Mouse (Mus musculus) limb, embryonic 15.5 days (tissue): ENCODE results near the gene AF067063. TPM values are rescaled to one million over a fixed set of nuclear protein-coding genes. Genes with fewer than 3 reads are reported as not detected.
"Not testable (repeated sequence)": the region's sequence is repeated elsewhere in the genome, so short reads cannot be mapped to it uniquely, and the experiment has no call there.

ENCODE experiments used
- ATAC-seq: fragments of 200-750 bp; cut with Nextera tagmentation; 2 replicates; pipeline ENCODE4 v1.8.0; 2017; ENCODE audit warnings: low read depth, moderate TSS enrichment; ENCODE audit not compliant: insufficient number of reproducible peaks, low FRiP score, low TSS enrichment
- H3K27ac ChIP-seq: fragments of 300-500 bp; sonication (generic); 2 replicates; pipeline ENCODE4 v1.5.1; 2015; ENCODE audit warnings: moderate library complexity, mild to moderate bottlenecking, inconsistent platforms
- H3K27me3 ChIP-seq: fragments of 300-500 bp; sonication (generic); 2 replicates; pipeline ENCODE4 v1.6.1; 2015; ENCODE audit warnings: inconsistent platforms
- H3K36me3 ChIP-seq: fragments of 300-500 bp; sonication (generic); 2 replicates; pipeline ENCODE4 v1.6.1; 2015; ENCODE audit warnings: inconsistent platforms
- H3K4me1 ChIP-seq: fragments of 300-500 bp; sonication (generic); 2 replicates; pipeline ENCODE4 v1.6.1; 2015; ENCODE audit warnings: inconsistent platforms
- H3K4me2 ChIP-seq: fragments of 300-500 bp; sonication (generic); 2 replicates; pipeline ENCODE4 v1.6.1; 2015; ENCODE audit warnings: mild to moderate bottlenecking, inconsistent platforms
- H3K4me3 ChIP-seq: fragments of 300-500 bp; sonication (generic); 2 replicates; pipeline ENCODE4 v1.5.1; 2015; ENCODE audit warnings: mild to moderate bottlenecking, inconsistent platforms
- H3K9ac ChIP-seq: fragments of 300-500 bp; sonication (generic); 2 replicates; pipeline ENCODE4 v1.6.1; 2015; ENCODE audit warnings: inconsistent platforms
- H3K9me3 ChIP-seq: fragments of 300-500 bp; sonication (generic); 2 replicates; pipeline ENCODE4 v1.6.1; 2016; ENCODE audit warnings: inconsistent platforms
- WGBS: fragments of 180-500 bp; shearing (Covaris S2); methylation state at CpG from one replicate; pipeline ENCODE4 v1.1.7; 2015; 5-methylcytosine and 5-hydroxymethylcytosine counted together
- polyA plus RNA-seq: library from polyadenylated mRNA; unstranded; fragments of >200 nt; fragmentation: Nextera tagmentation; extraction: Ambion mirVana; gene quantifications from 2 replicates; pipeline ENCODE4 v1.2.1, GENCODE M21; 2015

Gene AF067063
- not detected in 2 replicates for polyA plus RNA-seq

DNA sequence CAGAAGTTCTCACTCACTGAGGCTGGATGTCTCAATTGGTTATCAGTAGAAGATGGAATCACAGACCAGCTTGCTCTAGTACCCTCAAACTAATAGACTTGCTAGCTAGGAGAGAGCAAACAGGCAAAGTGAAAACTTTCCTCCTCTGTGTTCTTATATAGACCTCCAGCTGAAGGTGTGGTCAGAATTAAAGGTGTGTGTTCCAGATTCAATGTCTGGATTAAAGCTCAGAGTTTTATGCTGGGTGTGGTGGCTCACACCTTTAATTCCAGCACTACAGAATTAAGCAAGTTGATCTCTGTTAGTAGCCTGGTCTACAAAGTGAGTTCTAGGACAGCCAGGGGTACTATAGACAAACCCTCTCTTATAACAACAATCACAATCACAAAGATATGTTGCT is at the start of gene AF067063:
Gene AF067063 (minus strand): TSS at position 101 of the 400 bp plus-strand sequence.
- not testable (repeated sequence) for H3K27me3 ChIP-seq, H3K9ac ChIP-seq, H3K4me3 ChIP-seq, H3K36me3 ChIP-seq, H3K4me1 ChIP-seq, ATAC-seq, H3K27ac ChIP-seq, H3K9me3 ChIP-seq, H3K4me2 ChIP-seq

DNA sequence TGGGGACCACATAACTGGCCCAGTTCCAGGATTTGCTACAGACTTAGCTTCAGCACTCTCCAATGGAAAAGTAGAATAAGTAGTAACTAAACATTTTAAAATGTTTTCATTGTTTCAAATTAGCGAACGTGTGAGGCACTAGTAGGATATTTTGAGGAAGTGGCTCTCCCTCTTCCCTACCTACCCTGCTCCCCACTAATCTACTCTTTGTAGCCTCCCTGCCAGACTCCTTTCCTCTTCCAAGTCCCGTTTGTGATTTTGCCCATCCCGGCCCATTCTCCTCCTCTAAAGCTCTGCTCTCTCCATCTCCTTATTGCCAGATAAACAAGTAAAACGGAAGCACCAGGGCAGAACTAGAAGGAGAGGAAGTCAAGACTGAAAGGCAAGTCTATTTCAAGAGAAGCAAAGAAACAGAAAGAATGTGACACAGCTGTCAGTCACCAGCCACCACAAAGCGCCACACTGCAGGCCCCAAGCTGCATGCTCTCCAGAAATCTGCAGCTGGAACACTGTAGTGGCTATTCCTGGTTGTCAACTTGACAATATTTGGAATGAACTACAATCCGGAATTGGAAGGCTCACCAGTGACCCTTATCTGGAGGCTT is 34.5 kb upstream of the AF067063 start:
- not testable (repeated sequence) for H3K4me2 ChIP-seq, H3K9me3 ChIP-seq, H3K27ac ChIP-seq, H3K9ac ChIP-seq, H3K4me3 ChIP-seq, ATAC-seq, H3K36me3 ChIP-seq, H3K4me1 ChIP-seq, H3K27me3 ChIP-seq
- WGBS: 79% methylated on average over 6 of the region's 7 CpGs

GRCm38 (mm10) chr13:119862399-119862798 is 32.4 kb upstream of the AF067063 start:
- not testable (repeated sequence) for H3K27me3 ChIP-seq, H3K4me3 ChIP-seq, H3K4me2 ChIP-seq, ATAC-seq, H3K27ac ChIP-seq, H3K36me3 ChIP-seq, H3K4me1 ChIP-seq, H3K9me3 ChIP-seq, H3K9ac ChIP-seq
- WGBS: no CpG with 5 or more reads among the region's 6 CpGs

DNA sequence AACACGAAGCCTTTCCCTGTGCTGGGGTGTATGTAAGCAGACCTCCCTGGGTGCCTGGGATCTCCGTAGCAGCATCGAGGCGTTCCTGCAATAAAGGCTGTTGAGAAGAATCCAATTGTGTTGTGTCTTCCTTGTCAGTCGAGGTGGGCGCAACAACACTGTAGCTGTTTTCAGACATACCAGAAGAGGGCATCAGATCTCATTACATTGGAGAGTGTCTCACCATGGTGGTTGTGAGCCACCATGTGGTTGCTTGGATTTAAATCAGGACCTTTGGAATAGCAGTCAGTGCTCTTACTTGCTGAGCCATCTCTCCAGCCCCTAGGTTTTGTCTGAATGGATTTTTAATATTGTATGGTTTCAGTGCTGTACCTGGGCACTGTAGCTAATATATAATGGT is 10.0 kb upstream of the AF067063 start:
- H3K9ac ChIP-seq, H3K4me1 ChIP-seq, H3K36me3 ChIP-seq, H3K4me3 ChIP-seq, H3K4me2 ChIP-seq, H3K27ac ChIP-seq, H3K9me3 ChIP-seq, ATAC-seq: not testable (repeated sequence)
- 19% methylated on average over 6 of the region's 6 CpGs for WGBS
- peaks cover 11% of the 10 kb centered on the region for H3K27me3 ChIP-seq

DNA sequence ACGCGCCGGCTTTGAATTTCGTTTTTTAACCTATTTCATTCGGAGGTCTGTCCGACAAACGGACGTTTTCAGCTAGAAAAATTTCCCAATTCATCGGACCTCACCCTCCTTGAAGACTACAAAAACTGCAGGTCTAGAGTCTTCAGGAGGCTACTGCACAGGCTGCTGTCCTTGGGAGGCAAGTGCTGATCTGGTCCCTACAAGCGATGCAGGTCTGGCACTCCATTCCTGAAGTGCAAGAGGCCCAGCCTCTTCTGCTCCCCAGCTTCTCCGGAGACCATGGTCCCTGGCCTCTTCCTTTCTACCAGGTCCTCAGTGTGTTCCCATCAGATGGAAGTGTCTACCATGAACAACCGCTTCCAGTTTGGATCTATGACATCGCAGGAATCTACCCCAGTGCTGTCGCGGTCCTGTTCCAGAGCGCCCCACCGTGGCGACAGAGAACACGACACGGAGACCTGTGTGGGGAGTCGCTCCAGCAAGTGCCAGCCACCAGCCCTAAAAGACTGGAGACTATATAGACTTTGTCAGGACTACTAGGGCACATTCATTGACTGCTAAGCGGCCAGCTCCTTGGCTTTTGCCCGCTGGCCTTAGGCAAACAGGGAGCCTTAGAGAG is 7.8 kb upstream of the AF067063 start:
- not testable (repeated sequence) for H3K27ac ChIP-seq, H3K4me3 ChIP-seq, ATAC-seq, H3K9me3 ChIP-seq, H3K9ac ChIP-seq, H3K36me3 ChIP-seq, H3K4me1 ChIP-seq, H3K4me2 ChIP-seq
- peaks cover 11% of the 10 kb centered on the region for H3K27me3 ChIP-seq
- 8% methylated on average over 14 of the region's 23 CpGs for WGBS

- Histone ChIP-seq H3K27me3 (peaks cover 11% of the 10 kb centered on the region), H3K4me2 (peak overlapping the region; percentile 37), H3K4me3 (peak overlapping the region; percentile 19; the same call in 1 of the 2 replicates)
- H3K4me1 ChIP-seq, H3K9ac ChIP-seq, H3K27ac ChIP-seq, H3K9me3 ChIP-seq, ATAC-seq, H3K36me3 ChIP-seq: not testable (repeated sequence)
- 18% methylated on average over 23 of the region's 23 CpGs for WGBS
Measured at GRCm38 (mm10) chr13:119836324-119836811, 6.4 kb upstream of the AF067063 start.

- H3K4me3 ChIP-seq: peak within 1 kb of the TSS; percentile 19; the same call in 1 of the 2 replicates
- not testable (repeated sequence) for H3K9ac ChIP-seq, H3K27ac ChIP-seq, ATAC-seq, H3K9me3 ChIP-seq, H3K4me1 ChIP-seq, H3K36me3 ChIP-seq
- 16% methylated on average over 19 of the region's 25 CpGs for WGBS
- peak within 1 kb of the TSS; percentile 37 for H3K4me2 ChIP-seq
- H3K27me3 ChIP-seq: peaks cover 11% of the 10 kb centered on the region
Measured at GRCm38 (mm10) chr13:119835320-119836056, 5.5 kb upstream of the AF067063 start, which contains the start of gene D13Ertd608e. D13Ertd608e (plus strand) TSS chr13:119836006.

DNA sequence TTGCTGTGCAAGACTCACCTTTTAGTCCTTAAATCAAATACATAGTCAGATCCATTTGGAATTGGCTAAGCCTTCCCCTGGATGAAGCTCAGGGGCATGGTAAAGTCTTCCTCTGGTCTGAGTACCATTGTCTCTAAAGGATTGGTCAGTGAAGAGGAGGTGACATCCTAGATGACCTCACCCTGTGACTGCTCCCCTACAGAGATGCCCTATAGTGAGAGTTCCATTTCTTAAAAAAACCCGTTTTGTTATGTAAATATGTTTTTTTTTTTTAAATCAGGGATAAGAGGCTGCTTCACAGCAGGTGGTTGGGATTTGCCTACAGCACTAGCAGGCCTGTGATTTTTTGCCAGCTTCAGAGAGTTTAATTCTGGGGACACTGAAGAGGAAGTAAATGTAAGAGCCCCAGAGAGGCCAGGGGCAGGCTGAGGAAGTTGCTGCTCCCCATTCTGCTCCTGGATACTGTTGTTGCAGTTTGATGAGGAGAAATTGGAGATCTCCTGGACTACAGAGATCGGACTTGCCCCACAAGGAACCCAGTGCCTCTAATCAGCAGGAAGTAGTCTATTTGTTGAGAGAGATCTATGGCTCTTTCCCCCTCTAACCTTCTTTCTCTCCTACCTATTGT is 12.3 kb downstream of the AF067063 start:
- WGBS: 27% methylated on average over 2 of the region's 2 CpGs
- no peak for ATAC-seq
- H3K4me3 ChIP-seq: no peak overlapping the region

GRCm38 (mm10) chr13:119816798-119817197 is 13.2 kb downstream of the AF067063 start:
- Histone ChIP-seq H3K9me3 (no peaks in the 10 kb centered on the region), H3K4me1 (no peaks in the 10 kb centered on the region), H3K9ac (no peak overlapping the region), H3K27ac (no peak overlapping the region), H3K4me2 (no peak overlapping the region), H3K4me3 (no peak overlapping the region), H3K36me3 (no peaks in the 10 kb centered on the region), H3K27me3 (no peaks in the 10 kb centered on the region)
- 61% methylated on average over 8 of the region's 8 CpGs for WGBS
- ATAC-seq: no peak

More for the DNA sequence above, 12.3 kb downstream of the AF067063 start:
- Histone ChIP-seq H3K9me3 (no peaks in the 10 kb centered on the region), H3K27me3 (no peaks in the 10 kb centered on the region), H3K9ac (no peak overlapping the region), H3K4me1 (no peaks in the 10 kb centered on the region), H3K36me3 (no peaks in the 10 kb centered on the region), H3K27ac (no peak overlapping the region), H3K4me2 (no peak overlapping the region)

- Histone ChIP-seq H3K27ac (no peak overlapping the region), H3K36me3 (no peaks in the 10 kb centered on the region), H3K4me2 (no peak overlapping the region), H3K9ac (no peak overlapping the region), H3K27me3 (no peaks in the 10 kb centered on the region), H3K9me3 (no peaks in the 10 kb centered on the region), H3K4me3 (no peak overlapping the region), H3K4me1 (no peaks in the 10 kb centered on the region)
- no peak for ATAC-seq
- 69% methylated on average over 9 of the region's 9 CpGs for WGBS
Measured at GRCm38 (mm10) chr13:119810031-119810430, 20.0 kb downstream of the AF067063 start.

DNA sequence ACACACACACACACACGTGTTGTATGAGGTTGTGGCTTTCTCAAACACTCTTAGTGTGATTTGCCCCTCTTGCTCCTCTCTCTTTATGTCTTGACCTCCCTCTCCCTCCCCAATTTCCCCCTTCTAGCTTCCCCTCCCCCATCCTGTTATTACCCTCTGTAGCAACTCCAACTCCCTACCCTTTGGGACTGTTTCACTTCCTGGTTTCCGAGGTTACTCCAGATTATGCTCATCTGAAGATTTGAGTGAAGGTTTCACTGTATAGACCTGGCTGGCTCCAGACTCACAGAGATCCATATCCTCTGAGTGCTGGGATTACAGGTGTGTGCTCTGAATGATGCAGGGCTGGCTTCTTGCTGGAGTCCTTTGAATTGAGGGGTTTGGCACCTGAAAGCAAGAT is 21.1 kb downstream of the AF067063 start:
- Histone ChIP-seq H3K9ac (no peak overlapping the region), H3K27me3 (no peaks in the 10 kb centered on the region), H3K4me2 (no peak overlapping the region), H3K4me3 (no peak overlapping the region), H3K4me1 (no peaks in the 10 kb centered on the region), H3K27ac (no peak overlapping the region), H3K9me3 (no peaks in the 10 kb centered on the region), H3K36me3 (no peaks in the 10 kb centered on the region)
- no peak for ATAC-seq
- 58% methylated on average over 2 of the region's 2 CpGs for WGBS

GRCm38 (mm10) chr13:119797656-119798055 is 32.4 kb downstream of the AF067063 start:
- no peaks in the 10 kb centered on the region for H3K36me3 ChIP-seq
- H3K4me3 ChIP-seq: no peak overlapping the region
- H3K27ac ChIP-seq: no peak overlapping the region
- ATAC-seq: no peak
- no peak overlapping the region for H3K9ac ChIP-seq
- H3K4me1 ChIP-seq: no peaks in the 10 kb centered on the region
- 64% methylated on average over 4 of the region's 4 CpGs for WGBS
- H3K27me3 ChIP-seq: no peaks in the 10 kb centered on the region
- no peaks in the 10 kb centered on the region for H3K9me3 ChIP-seq
- no peak overlapping the region for H3K4me2 ChIP-seq
